Mouse (Mus musculus): ENCODE data around the gene Atp6v0a4. TPM values are rescaled to one million over a fixed set of nuclear protein-coding genes. Genes with fewer than 3 reads are reported as not detected.

Atp6v0a4 gene
- polyA plus RNA-seq, 1 experiment = 0.01 TPM

DNA sequence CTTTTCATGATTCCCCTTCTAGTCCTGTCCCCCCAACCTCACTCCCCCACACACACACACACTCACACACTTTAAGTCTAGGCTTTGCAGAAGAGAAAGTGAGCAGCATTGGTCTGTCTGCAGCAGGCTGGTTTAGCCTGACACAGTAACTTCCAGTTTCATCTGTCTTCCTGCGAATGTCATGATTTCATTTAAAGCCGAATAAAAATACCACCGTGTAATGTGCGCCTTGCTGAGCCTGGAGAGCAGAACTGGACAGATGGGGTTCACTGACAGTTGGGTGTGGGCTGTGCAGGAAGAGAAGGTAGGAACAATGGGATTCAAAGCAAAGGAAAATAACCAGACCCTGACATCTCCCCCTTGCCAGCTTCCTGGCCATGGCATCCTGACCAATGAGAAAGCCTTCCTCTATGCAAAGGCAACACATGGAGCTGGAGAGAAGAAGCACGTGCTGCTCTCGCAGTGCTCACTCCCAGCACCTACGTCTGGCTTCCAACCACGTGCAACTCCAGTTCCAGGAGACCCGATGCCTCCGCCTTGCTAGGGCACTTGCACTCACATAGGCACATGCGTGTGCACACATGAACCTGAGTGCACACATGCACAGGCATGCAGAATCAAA lies 58.8 kb downstream of the Atp6v0a4 start:
- Histone ChIP-seq H3ac (ENCODE audit: control insufficient read depth, insufficient read length) (no peak overlapping the region), H3K4me2 (ENCODE audit: low read depth) (no peak overlapping the region), H3K79me2 (ENCODE audit: control insufficient read depth, insufficient read depth) (no peaks in the 10 kb centered on the region), H3K4me3 (no peak overlapping the region), H3K36me3 (ENCODE audit: control insufficient read depth, insufficient read depth) (no peaks in the 10 kb centered on the region), H3K27me3 (ENCODE audit: control insufficient read depth, insufficient read depth, insufficient read length) (no peaks in the 10 kb centered on the region)
- TF ChIP-seq POLR2AphosphoS2 (IDR thresholded peaks at IDR 0.05; ENCODE audit: insufficient read length, low read depth) (no peak), MYOG (IDR thresholded peaks at IDR 0.05; ENCODE audit: control insufficient read depth in 1 of 3, insufficient read depth in 1 of 3, insufficient read length in 2 of 3, low read depth in 2 of 3) (no peak), E2F4 (IDR thresholded peaks at IDR 0.05; ENCODE audit: insufficient read depth) (no peak), TCF3 (IDR thresholded peaks at IDR 0.05; ENCODE audit: insufficient read length, low read depth) (no peak), MYOD1 (IDR thresholded peaks at IDR 0.05; ENCODE audit: control insufficient read depth in 1 of 3, insufficient read length in 2 of 3, low read depth in 2 of 3) (no peak), POLR2A (IDR thresholded peaks at IDR 0.05; ENCODE audit: insufficient read length, low read depth) (no peak), TCF12 (IDR thresholded peaks at IDR 0.05; ENCODE audit: insufficient read depth, poor library complexity, severe bottlenecking) (no peak), USF1 (IDR thresholded peaks at IDR 0.05; ENCODE audit: low read depth) (no peak)

DNA sequence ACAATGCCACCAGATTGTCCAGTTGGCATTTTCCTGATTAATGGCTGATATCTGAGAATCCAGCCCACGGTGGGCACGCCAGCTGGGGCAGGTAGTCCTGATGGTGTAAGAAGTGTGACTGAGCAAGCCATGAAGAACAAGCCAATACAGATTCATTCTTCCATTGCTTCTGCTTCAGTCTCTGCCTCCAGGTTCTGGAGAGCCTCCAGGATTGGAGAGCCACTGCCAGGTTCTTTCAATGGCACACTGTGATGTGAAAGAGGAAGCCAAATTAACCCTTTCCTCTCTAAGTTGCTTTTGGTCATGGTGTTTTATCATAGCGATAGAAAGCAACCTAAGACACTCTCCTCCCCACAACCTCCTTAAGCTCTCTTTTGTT lies 59.3 kb downstream of the Atp6v0a4 start:
- H3K79me2 ChIP-seq (ENCODE audit: control insufficient read depth, insufficient read depth) = no peaks in the 10 kb centered on the region
- no peak overlapping the region for H3ac ChIP-seq (ENCODE audit: control insufficient read depth, insufficient read length)
- no peaks in the 10 kb centered on the region for H3K36me3 ChIP-seq (ENCODE audit: control insufficient read depth, insufficient read depth)
- no peak overlapping the region for H3K4me2 ChIP-seq (ENCODE audit: low read depth)
- TF ChIP-seq E2F4 (IDR thresholded peaks at IDR 0.05; ENCODE audit: insufficient read depth) (no peak), SRF (IDR thresholded peaks at IDR 0.05; ENCODE audit: control insufficient read depth, insufficient read length, low read depth) (no peak), TCF12 (IDR thresholded peaks at IDR 0.05; ENCODE audit: insufficient read depth, poor library complexity, severe bottlenecking) (no peak), POLR2AphosphoS2 (IDR thresholded peaks at IDR 0.05; ENCODE audit: insufficient read length, low read depth) (no peak), USF1 (IDR thresholded peaks at IDR 0.05; ENCODE audit: low read depth) (no peak)
- no peaks in the 10 kb centered on the region for H3K27me3 ChIP-seq (ENCODE audit: control insufficient read depth, insufficient read depth, insufficient read length)
- H3K4me3 ChIP-seq = no peak overlapping the region

DNA sequence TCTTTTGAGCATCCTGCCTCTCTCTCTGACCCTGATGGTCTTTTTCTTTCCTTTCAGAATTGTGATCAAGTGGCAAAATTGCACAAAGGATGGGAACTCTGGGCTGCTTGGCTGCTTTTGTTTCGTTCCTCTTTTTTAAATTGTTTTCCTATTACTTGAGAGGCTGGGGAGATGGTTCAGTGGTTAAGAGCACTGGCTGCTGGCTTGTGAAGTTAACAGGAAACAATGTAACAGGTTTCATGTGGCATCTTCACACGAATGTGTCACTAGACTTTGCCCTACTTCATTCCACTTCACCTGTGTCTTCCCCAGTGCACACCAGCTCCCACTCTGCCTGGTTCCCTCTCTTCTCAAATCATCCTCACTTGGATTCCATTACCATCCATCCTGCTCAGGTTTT lies 59.8 kb downstream of the Atp6v0a4 start:
- Histone ChIP-seq H3K4me3 (no peak overlapping the region), H3K36me3 (ENCODE audit: control insufficient read depth, insufficient read depth) (no peaks in the 10 kb centered on the region), H3K27me3 (ENCODE audit: control insufficient read depth, insufficient read depth, insufficient read length) (no peaks in the 10 kb centered on the region), H3K4me2 (ENCODE audit: low read depth) (no peak overlapping the region), H3K79me2 (ENCODE audit: control insufficient read depth, insufficient read depth) (no peaks in the 10 kb centered on the region), H3ac (ENCODE audit: control insufficient read depth, insufficient read length) (no peak overlapping the region)
- TF ChIP-seq E2F4 (IDR thresholded peaks at IDR 0.05; ENCODE audit: insufficient read depth) (no peak), TCF3 (IDR thresholded peaks at IDR 0.05; ENCODE audit: insufficient read length, low read depth) (no peak), MAX (IDR thresholded peaks at IDR 0.05; ENCODE audit: low read depth) (no peak), POLR2AphosphoS2 (IDR thresholded peaks at IDR 0.05; ENCODE audit: insufficient read length, low read depth) (no peak)

DNA sequence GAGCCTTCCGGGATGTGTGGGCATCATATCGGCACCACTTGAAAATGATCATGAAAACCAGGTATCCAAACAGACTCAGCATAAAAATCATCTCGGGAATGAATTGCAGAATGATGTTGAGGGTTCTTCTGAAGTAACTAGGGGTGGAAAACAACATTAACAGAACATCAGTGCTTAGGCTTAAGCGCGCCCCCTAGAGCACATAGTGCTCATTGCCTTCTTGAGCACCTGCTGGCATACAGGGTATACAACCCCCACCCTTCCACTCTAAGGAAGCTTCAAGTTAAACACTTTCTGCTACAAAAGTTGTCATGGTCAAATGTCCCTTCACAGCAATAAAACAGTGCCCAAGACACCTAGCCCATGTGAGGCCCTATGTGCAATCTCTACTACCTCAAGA lies 65.6 kb downstream of the Atp6v0a4 start:
- no peak overlapping the region for H3K4me2 ChIP-seq (ENCODE audit: low read depth)
- no peaks in the 10 kb centered on the region for H3K36me3 ChIP-seq (ENCODE audit: control insufficient read depth, insufficient read depth)
- H3K4me3 ChIP-seq = no peak overlapping the region
- TF ChIP-seq SRF (IDR thresholded peaks at IDR 0.05; ENCODE audit: control insufficient read depth, insufficient read length, low read depth) = no peak
- TF ChIP-seq MAX (IDR thresholded peaks at IDR 0.05; ENCODE audit: low read depth) = no peak
- TF ChIP-seq CEBPB (IDR thresholded peaks at IDR 0.05; ENCODE audit: insufficient read depth, poor library complexity, severe bottlenecking) = no peak
- TF ChIP-seq USF1 (IDR thresholded peaks at IDR 0.05; ENCODE audit: low read depth) = no peak
- no peak for TF ChIP-seq POLR2A (IDR thresholded peaks at IDR 0.05; ENCODE audit: insufficient read length, low read depth)
- TF ChIP-seq MYOD1 (IDR thresholded peaks at IDR 0.05; ENCODE audit: control insufficient read depth in 1 of 3, insufficient read length in 2 of 3, low read depth in 2 of 3) = no peak
- TF ChIP-seq POLR2AphosphoS2 (IDR thresholded peaks at IDR 0.05; ENCODE audit: insufficient read length, low read depth) = no peak
- no peak for TF ChIP-seq MYOG (IDR thresholded peaks at IDR 0.05; ENCODE audit: control insufficient read depth in 1 of 3, insufficient read depth in 1 of 3, insufficient read length in 2 of 3, low read depth in 2 of 3)
- TF ChIP-seq TCF3 (IDR thresholded peaks at IDR 0.05; ENCODE audit: insufficient read length, low read depth) = no peak
- TF ChIP-seq TCF12 (IDR thresholded peaks at IDR 0.05; ENCODE audit: insufficient read depth, poor library complexity, severe bottlenecking) = no peak
- TF ChIP-seq REST (IDR thresholded peaks at IDR 0.05; ENCODE audit: insufficient read depth, insufficient read length) = no peak
- no peak for TF ChIP-seq E2F4 (IDR thresholded peaks at IDR 0.05; ENCODE audit: insufficient read depth)
- no peaks in the 10 kb centered on the region for H3K79me2 ChIP-seq (ENCODE audit: control insufficient read depth, insufficient read depth)
- no peak overlapping the region for H3ac ChIP-seq (ENCODE audit: control insufficient read depth, insufficient read length)
- no peaks in the 10 kb centered on the region for H3K27me3 ChIP-seq (ENCODE audit: control insufficient read depth, insufficient read depth, insufficient read length)

DNA sequence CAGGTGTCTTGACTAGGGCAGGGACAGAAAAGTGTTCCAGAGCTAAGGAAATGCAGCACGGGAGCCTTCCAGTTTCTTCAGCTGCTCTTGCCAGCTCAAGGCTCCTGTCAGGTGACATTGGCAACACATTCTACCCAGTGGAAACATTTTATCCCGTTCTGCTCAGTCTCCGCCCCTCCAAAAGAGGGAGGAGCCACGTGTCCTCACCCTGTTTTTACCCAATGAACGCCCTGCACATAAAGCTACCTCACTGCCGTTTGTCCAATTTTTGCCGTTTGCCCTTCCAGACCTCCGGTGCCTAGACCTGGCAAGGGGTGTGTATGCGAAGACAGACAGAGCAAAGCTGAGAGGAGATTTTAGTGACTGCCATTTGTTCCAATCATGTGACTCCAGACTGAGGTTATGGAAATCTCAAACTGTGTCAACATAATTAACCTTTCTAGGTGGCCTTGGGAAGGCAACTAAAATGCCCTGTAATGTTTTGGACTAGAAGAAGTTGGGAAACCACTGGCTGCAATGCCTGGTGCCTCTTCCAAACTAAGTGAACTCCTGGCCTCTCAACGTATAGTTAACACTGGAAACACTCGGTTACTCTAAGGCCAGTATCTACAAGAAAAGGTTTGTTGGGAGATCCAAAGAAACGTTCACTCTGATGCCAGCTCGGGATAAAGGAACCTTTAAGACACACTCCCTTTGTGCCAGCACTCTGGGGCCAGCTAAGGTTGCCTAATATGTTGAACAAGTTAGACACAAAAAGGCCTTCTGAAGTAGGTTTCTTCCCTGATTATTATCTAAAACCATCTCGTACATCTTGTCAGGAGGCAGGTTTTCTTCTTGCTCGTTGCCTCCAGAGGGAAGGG lies 68.7 kb downstream of the Atp6v0a4 start:
- Histone ChIP-seq H3K27me3 (ENCODE audit: control insufficient read depth, insufficient read depth, insufficient read length) (no peaks in the 10 kb centered on the region), H3K36me3 (ENCODE audit: control insufficient read depth, insufficient read depth) (no peaks in the 10 kb centered on the region), H3ac (ENCODE audit: control insufficient read depth, insufficient read length) (no peak overlapping the region), H3K4me2 (ENCODE audit: low read depth) (no peak overlapping the region), H3K79me2 (ENCODE audit: control insufficient read depth, insufficient read depth) (no peaks in the 10 kb centered on the region), H3K4me3 (no peak overlapping the region)
- no peak for TF ChIP-seq POLR2AphosphoS2 (IDR thresholded peaks at IDR 0.05; ENCODE audit: insufficient read length, low read depth)
- no peak for TF ChIP-seq USF1 (IDR thresholded peaks at IDR 0.05; ENCODE audit: low read depth)
- no peak for TF ChIP-seq POLR2A (IDR thresholded peaks at IDR 0.05; ENCODE audit: insufficient read length, low read depth)
- no peak for TF ChIP-seq TCF12 (IDR thresholded peaks at IDR 0.05; ENCODE audit: insufficient read depth, poor library complexity, severe bottlenecking)
- no peak for TF ChIP-seq E2F4 (IDR thresholded peaks at IDR 0.05; ENCODE audit: insufficient read depth)
- TF ChIP-seq REST (IDR thresholded peaks at IDR 0.05; ENCODE audit: insufficient read depth, insufficient read length) = no peak
- TF ChIP-seq TCF3 (IDR thresholded peaks at IDR 0.05; ENCODE audit: insufficient read length, low read depth) = no peak
- no peak for TF ChIP-seq MYOG (IDR thresholded peaks at IDR 0.05; ENCODE audit: control insufficient read depth in 1 of 3, insufficient read depth in 1 of 3, insufficient read length in 2 of 3, low read depth in 2 of 3)
- no peak for TF ChIP-seq SRF (IDR thresholded peaks at IDR 0.05; ENCODE audit: control insufficient read depth, insufficient read length, low read depth)
- no peak for TF ChIP-seq CEBPB (IDR thresholded peaks at IDR 0.05; ENCODE audit: insufficient read depth, poor library complexity, severe bottlenecking)
